Mouse (Mus musculus) gastrocnemius, postnatal 36 days (tissue): ENCODE measurements at regions not wholly inside any gene's neighbourhood (a gene's known extent, or its start where the extent isn't known, plus 50 kb on each side); places are given as distances from the start of the nearest gene placed in this dataset.

Experiments used
- DNase-seq, 2 experiments: peaks; one replicate each; pipeline ENCODE4 v3.0.0; 2022
- intact Hi-C: fragments of 180-260 bp; cut with DNase I; formaldehyde crosslinking; loops from one replicate; pipeline ENCODE4 v1.15.1; 2025

GRCm38 (mm10) chr9:93083114-93083513 lies 541.1 kb downstream of the Plod2 start:
- intact Hi-C loops, result no loop called here
- DNase-seq, result no peak

- intact Hi-C loops, result no loop called here
- no peak for DNase-seq
These were observed 556.1 kb downstream of the Plod2 start for GRCm38 (mm10) chr9:93098008-93098581.

GRCm38 (mm10) chr9:93130561-93130960 lies 588.5 kb downstream of the Plod2 start:
- DNase-seq, result no peak
- intact Hi-C loops, result no loop called here

- DNase-seq, result no peak
- intact Hi-C loops, result no loop called here
These were observed 589.7 kb downstream of the Plod2 start for GRCm38 (mm10) chr9:93131620-93132200.

GRCm38 (mm10) chr9:93136349-93136748 lies 594.3 kb downstream of the Plod2 start:
- intact Hi-C loops, result no loop called here
- no peak for DNase-seq

GRCm38 (mm10) chr9:93170071-93170470 lies 628.0 kb downstream of the Plod2 start:
- DNase-seq, result no peak
- intact Hi-C loops, result no loop called here

- intact Hi-C loops, result no loop called here
- no peak for DNase-seq
These were observed 644.6 kb downstream of the Plod2 start for GRCm38 (mm10) chr9:93186638-93187037.

- intact Hi-C loops, result no loop called here
These were observed 690.5 kb downstream of the Plod2 start for GRCm38 (mm10) chr9:93232562-93232961.

GRCm38 (mm10) chr9:93252146-93252545 lies 710.1 kb downstream of the Plod2 start:
- intact Hi-C loops, result no loop called here
- no peak for DNase-seq

More at GRCm38 (mm10) chr9:93232562-93232961, 690.5 kb downstream of the Plod2 start:
- no peak for DNase-seq

- intact Hi-C loops, result no loop called here
- no peak for DNase-seq
These were observed 755.3 kb downstream of the Plod2 start for GRCm38 (mm10) chr9:93297332-93297731.

GRCm38 (mm10) chr9:93306753-93307152 lies 764.7 kb downstream of the Plod2 start:
- intact Hi-C loops, result no loop called here
- no peak for DNase-seq

GRCm38 (mm10) chr9:93328997-93329682 lies 787.1 kb downstream of the Plod2 start:
- no peak for DNase-seq
- intact Hi-C loops, result no loop called here
